Mouse (Mus musculus): ENCODE measurements around the gene Ttc26. TPM values are rescaled to one million over a fixed set of nuclear protein-coding genes. Genes with fewer than 3 reads are reported as not detected.
"Not testable (repeated sequence)": the region's sequence is repeated elsewhere in the genome, so short reads cannot be mapped to it uniquely, and the experiment has no call there.

The Ttc26 gene
- polyA plus RNA-seq, 1 experiment from 2014 or later: 10.1 TPM

GRCm38 (mm10) chr6:38389671-38390070, 8.4 kb downstream of the Ttc26 start:
- no peaks in the 10 kb centered on the region for H3K9me3 ChIP-seq (replicated peaks)
- no peaks in the 10 kb centered on the region for H3K27me3 ChIP-seq
- no peak overlapping the region for H3K9ac ChIP-seq
- H3K36me3 ChIP-seq: peaks cover 27% of the 10 kb centered on the region
- H3K4me1 ChIP-seq: no peaks in the 10 kb centered on the region
- no peak overlapping the region for H3K4me3 ChIP-seq (replicated peaks)
- 78% methylated on average over 3 of the region's 3 CpGs for WGBS
- no peak for ATAC-seq (ENCODE audit: insufficient number of reproducible peaks, low FRiP score, low TSS enrichment, low read depth)
- no peak overlapping the region for H3K27ac ChIP-seq (replicated peaks)
- H3K4me2 ChIP-seq (replicated peaks): no peak overlapping the region

- Histone ChIP-seq H3K4me1 (peaks cover 12% of the 10 kb centered on the region; the same call in 1 of the 2 replicates), H3K4me3 (replicated peaks) (peak overlapping the region; percentile 95; the same call in 1 of the 2 replicates), H3K4me2 (replicated peaks) (peak overlapping the region; percentile 73)
- 69% methylated on average over 5 of the region's 5 CpGs for WGBS
- ATAC-seq (ENCODE audit: insufficient number of reproducible peaks, low FRiP score, low TSS enrichment, low read depth); H3K9ac ChIP-seq; H3K27me3 ChIP-seq; H3K36me3 ChIP-seq; H3K9me3 ChIP-seq (replicated peaks); H3K27ac ChIP-seq (replicated peaks): not testable (repeated sequence)
These were observed 51.2 kb downstream of the Ttc26 start for GRCm38 (mm10) chr6:38432457-38432856.

- H3K9me3 ChIP-seq (replicated peaks): no peaks in the 10 kb centered on the region
- peak within 1 kb of the TSS; percentile 73 for H3K4me2 ChIP-seq (replicated peaks)
- peak within 1 kb of the TSS; percentile 99 for H3K27ac ChIP-seq (replicated peaks)
- H3K4me1 ChIP-seq: peaks cover 12% of the 10 kb centered on the region; the same call in 1 of the 2 replicates
- WGBS: under 1% methylated on average over 64 of the region's 64 CpGs
- peak; percentile 98 for ATAC-seq (ENCODE audit: insufficient number of reproducible peaks, low FRiP score, low TSS enrichment, low read depth)
- H3K9ac ChIP-seq: peak within 1 kb of the TSS; percentile 85
- no peaks in the 10 kb centered on the region for H3K27me3 ChIP-seq
- H3K4me3 ChIP-seq (replicated peaks): peak within 1 kb of the TSS; percentile 95
- no peaks in the 10 kb centered on the region for H3K36me3 ChIP-seq
These were observed 52.2 kb downstream of the Ttc26 start, which contains the start of gene Ubn2 for GRCm38 (mm10) chr6:38433261-38434033. Ubn2 (plus strand) TSS chr6:38433950.

GRCm38 (mm10) chr6:38434055-38435023, 53.1 kb downstream of the Ttc26 start:
- Histone ChIP-seq H3K9me3 (replicated peaks) (no peaks in the 10 kb centered on the region), H3K9ac (peak overlapping the region; percentile 85), H3K4me3 (replicated peaks) (peak overlapping the region; percentile 95), H3K36me3 (no peaks in the 10 kb centered on the region), H3K27me3 (no peaks in the 10 kb centered on the region), H3K4me1 (peaks cover 12% of the 10 kb centered on the region; the same call in 1 of the 2 replicates), H3K27ac (replicated peaks) (peak overlapping the region; percentile 99), H3K4me2 (replicated peaks) (peak overlapping the region; percentile 73)
- ATAC-seq (ENCODE audit: insufficient number of reproducible peaks, low FRiP score, low TSS enrichment, low read depth): peak; percentile 75
- under 1% methylated on average over 80 of the region's 118 CpGs for WGBS

GRCm38 (mm10) chr6:38443842-38444241, 62.6 kb downstream of the Ttc26 start:
- H3K27me3 ChIP-seq: no peaks in the 10 kb centered on the region
- H3K4me3 ChIP-seq (replicated peaks): no peak overlapping the region
- 89% methylated on average over 3 of the region's 3 CpGs for WGBS
- H3K27ac ChIP-seq (replicated peaks): no peak overlapping the region
- no peaks in the 10 kb centered on the region for H3K4me1 ChIP-seq
- ATAC-seq (ENCODE audit: insufficient number of reproducible peaks, low FRiP score, low TSS enrichment, low read depth): no peak
- H3K9me3 ChIP-seq (replicated peaks): no peaks in the 10 kb centered on the region
- H3K36me3 ChIP-seq: peaks cover 41% of the 10 kb centered on the region
- no peak overlapping the region for H3K4me2 ChIP-seq (replicated peaks)
- H3K9ac ChIP-seq: no peak overlapping the region

- no peaks in the 10 kb centered on the region for H3K4me1 ChIP-seq
- no peak overlapping the region for H3K27ac ChIP-seq (replicated peaks)
- H3K4me3 ChIP-seq (replicated peaks): no peak overlapping the region
- no peak overlapping the region for H3K4me2 ChIP-seq (replicated peaks)
- no peak overlapping the region for H3K9ac ChIP-seq
- 77% methylated on average over 2 of the region's 2 CpGs for WGBS
- H3K27me3 ChIP-seq: no peaks in the 10 kb centered on the region
- no peak for ATAC-seq (ENCODE audit: insufficient number of reproducible peaks, low FRiP score, low TSS enrichment, low read depth)
- no peaks in the 10 kb centered on the region for H3K9me3 ChIP-seq (replicated peaks)
- H3K36me3 ChIP-seq: peaks cover 60% of the 10 kb centered on the region
These were observed 67.0 kb downstream of the Ttc26 start for GRCm38 (mm10) chr6:38448295-38448694.

GRCm38 (mm10) chr6:38453049-38453448, 71.8 kb downstream of the Ttc26 start:
- WGBS: 87% methylated on average over 4 of the region's 4 CpGs
- no peaks in the 10 kb centered on the region for H3K4me1 ChIP-seq
- no peak overlapping the region for H3K27ac ChIP-seq (replicated peaks)
- no peaks in the 10 kb centered on the region for H3K9me3 ChIP-seq (replicated peaks)
- ATAC-seq (ENCODE audit: insufficient number of reproducible peaks, low FRiP score, low TSS enrichment, low read depth): no peak
- H3K4me2 ChIP-seq (replicated peaks): no peak overlapping the region
- H3K27me3 ChIP-seq: no peaks in the 10 kb centered on the region
- H3K36me3 ChIP-seq: peaks cover 58% of the 10 kb centered on the region
- no peak overlapping the region for H3K9ac ChIP-seq
- no peak overlapping the region for H3K4me3 ChIP-seq (replicated peaks)

GRCm38 (mm10) chr6:38456425-38456824, 75.2 kb downstream of the Ttc26 start:
- H3K9me3 ChIP-seq (replicated peaks); H3K27me3 ChIP-seq; ATAC-seq (ENCODE audit: insufficient number of reproducible peaks, low FRiP score, low TSS enrichment, low read depth); H3K9ac ChIP-seq; H3K27ac ChIP-seq (replicated peaks); H3K4me1 ChIP-seq; H3K4me3 ChIP-seq (replicated peaks); H3K4me2 ChIP-seq (replicated peaks): not testable (repeated sequence)
- peaks cover 42% of the 10 kb centered on the region; the same call in 1 of the 2 replicates for H3K36me3 ChIP-seq

- H3K4me3 ChIP-seq (replicated peaks): no peak overlapping the region
- no peak overlapping the region for H3K27ac ChIP-seq (replicated peaks)
- H3K9ac ChIP-seq: no peak overlapping the region
- H3K27me3 ChIP-seq: no peaks in the 10 kb centered on the region
- WGBS: 98% methylated on average over 3 of the region's 3 CpGs
- ATAC-seq (ENCODE audit: insufficient number of reproducible peaks, low FRiP score, low TSS enrichment, low read depth): no peak
- no peak overlapping the region for H3K4me2 ChIP-seq (replicated peaks)
- H3K4me1 ChIP-seq: no peaks in the 10 kb centered on the region
- no peaks in the 10 kb centered on the region for H3K9me3 ChIP-seq (replicated peaks)
- peaks cover 37% of the 10 kb centered on the region for H3K36me3 ChIP-seq
These were observed 76.8 kb downstream of the Ttc26 start for GRCm38 (mm10) chr6:38458075-38458474.

GRCm38 (mm10) chr6:38469591-38469990, 88.3 kb downstream of the Ttc26 start:
- Histone ChIP-seq H3K36me3 (peaks cover 34% of the 10 kb centered on the region), H3K4me2 (replicated peaks) (no peak overlapping the region)

More at GRCm38 (mm10) chr6:38469591-38469990, 88.3 kb downstream of the Ttc26 start:
- H3K4me1 ChIP-seq: no peaks in the 10 kb centered on the region
- 85% methylated on average over 4 of the region's 4 CpGs for WGBS
- no peak overlapping the region for H3K27ac ChIP-seq (replicated peaks)
- no peak overlapping the region for H3K4me3 ChIP-seq (replicated peaks)
- H3K27me3 ChIP-seq: no peaks in the 10 kb centered on the region
- no peak overlapping the region for H3K9ac ChIP-seq
- no peaks in the 10 kb centered on the region for H3K9me3 ChIP-seq (replicated peaks)
- ATAC-seq (ENCODE audit: insufficient number of reproducible peaks, low FRiP score, low TSS enrichment, low read depth): no peak

Data from embryonic facial prominence, embryonic 15.5 days (tissue).